Mouse (Mus musculus) MEL (cell line): ENCODE data around the gene Inpp4b.

Experiments
- JUND ChIP-seq: IDR thresholded peaks from 2 replicates; pipeline ENCODE4 v1.6.1; 2011; ENCODE audit warnings: low read depth, mild to moderate bottlenecking, improper control_type of control experiment, low read length
- POLR2A ChIP-seq, 2 experiments: IDR thresholded peaks; 2 replicates each; pipeline ENCODE4 v1.6.1; 2011 to 2012; ENCODE audit warnings: low read length in 2 of 2, mild to moderate bottlenecking in 2 of 2, control low read depth in 1 of 2, improper control_type of control experiment in 1 of 2, low read depth in 1 of 2, moderate library complexity in 1 of 2; ENCODE audit not compliant: control insufficient read depth in 1 of 2, insufficient read depth in 1 of 2, poor library complexity in 1 of 2
- POLR2AphosphoS2 ChIP-seq: IDR thresholded peaks from 2 replicates; pipeline ENCODE4 v1.6.1; 2011; ENCODE audit warnings: low read length, improper control_type of control experiment

DNA sequence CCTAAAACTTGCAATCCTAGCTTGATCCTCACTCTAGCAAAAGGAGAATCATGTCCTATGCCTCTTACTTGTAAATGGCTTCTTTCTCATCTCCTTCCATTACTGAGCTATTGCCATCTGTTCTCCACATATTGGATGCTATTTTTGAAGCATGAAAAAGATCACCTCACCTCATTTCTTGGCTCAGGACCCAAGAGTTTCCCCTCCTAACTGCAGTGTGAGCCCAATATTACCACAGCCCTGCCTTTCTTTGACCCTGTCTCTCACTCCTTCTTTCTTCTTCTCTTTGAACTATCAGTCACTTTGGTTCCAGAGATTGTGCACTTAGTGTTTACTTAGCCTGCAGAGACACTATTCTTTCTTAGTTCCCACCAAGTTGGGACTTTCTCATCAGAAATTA, 489.1 kb downstream of the Inpp4b start:
- TF ChIP-seq JUND (no peak), POLR2AphosphoS2 (no peak), POLR2A (IDR thresholded peaks at IDR 0.05; ENCODE audit: control insufficient read depth in 1 of 2, insufficient read depth in 1 of 2, low read depth in 1 of 2, low read length in 2 of 2, poor library complexity in 1 of 2) (no peak)
